Mouse (Mus musculus) ES-Bruce4 (cell line): ENCODE results near the gene Otub2.

ENCODE experiments used
- CTCF ChIP-seq: IDR thresholded peaks from one replicate; pipeline ENCODE4 v1.8.1; 2011; ENCODE audit warnings: low read depth, low read length
- EP300 ChIP-seq: IDR thresholded peaks from 2 replicates; pipeline ENCODE4 v1.6.1; 2011; ENCODE audit warnings: low read depth, low read length; ENCODE audit not compliant: insufficient read depth
- POLR2A ChIP-seq: IDR thresholded peaks from one replicate; pipeline ENCODE4 v1.8.1; 2011; ENCODE audit warnings: low read length; ENCODE audit not compliant: insufficient read depth

- TF ChIP-seq POLR2A, result no peak
- no peak for TF ChIP-seq CTCF
- TF ChIP-seq EP300, result no peak
Observed at GRCm38 (mm10) chr12:103343456-103343855, 45.0 kb upstream of the Otub2 start.
